Mouse (Mus musculus) MEL (cell line): ENCODE measurements around the gene Tefm. TPM values are rescaled to one million over a fixed set of nuclear protein-coding genes. Genes with fewer than 3 reads are reported as not detected.

Experiments used
- E2F4 ChIP-seq: IDR thresholded peaks from 2 replicates; pipeline ENCODE4 v1.6.1; 2011; ENCODE audit warnings: low read depth, low read length, improper control_type of control experiment, borderline replicate concordance
- ELF1 ChIP-seq: IDR thresholded peaks from 2 replicates; pipeline ENCODE4 v1.6.1; 2014; ENCODE audit warnings: low read depth, mild to moderate bottlenecking, inconsistent platforms, low read length, improper control_type of control experiment, moderate library complexity
- HCFC1 ChIP-seq: IDR thresholded peaks from 2 replicates; pipeline ENCODE4 v1.6.1; 2012; ENCODE audit warnings: low read depth, mild to moderate bottlenecking, inconsistent platforms, low read length, improper control_type of control experiment, moderate library complexity
- MAFK ChIP-seq: IDR thresholded peaks from 2 replicates; pipeline ENCODE4 v1.6.1; 2011; ENCODE audit warnings: low read depth, mild to moderate bottlenecking, low read length, improper control_type of control experiment, borderline replicate concordance
- POLR2A ChIP-seq, 2 experiments: IDR thresholded peaks; 2 replicates each; pipeline ENCODE4 v1.6.1; 2011 to 2012; ENCODE audit warnings: low read length in 2 of 2, mild to moderate bottlenecking in 2 of 2, control low read depth in 1 of 2, improper control_type of control experiment in 1 of 2, low read depth in 1 of 2, moderate library complexity in 1 of 2; ENCODE audit not compliant: control insufficient read depth in 1 of 2, insufficient read depth in 1 of 2, poor library complexity in 1 of 2
- POLR2AphosphoS5 ChIP-seq: IDR thresholded peaks from 2 replicates; pipeline ENCODE4 v1.6.1; 2012; ENCODE audit warnings: low read depth, borderline replicate concordance, mild to moderate bottlenecking, inconsistent platforms, low read length, moderate library complexity, mixed read lengths
- TBP ChIP-seq: IDR thresholded peaks from 2 replicates; pipeline ENCODE4 v1.8.0; 2011; ENCODE audit warnings: low read depth, low read length, improper control_type of control experiment
- ZKSCAN1 ChIP-seq: IDR thresholded peaks from 2 replicates; pipeline ENCODE4 v1.6.1; 2012; ENCODE audit warnings: low read depth, mild to moderate bottlenecking, inconsistent platforms, low read length, improper control_type of control experiment, moderate library complexity
- polyA plus RNA-seq, 2 experiments: library from polyadenylated mRNA; stranded (reverse) in 1 of 2; unstranded in 1 of 2; fragments of >175 nt in 1 of 2; fragments of >200 nt in 1 of 2; gene quantifications; 2 replicates each; pipeline versions ENCODE4 v1.2.1 to v1.2.4; 2012; ENCODE audit warnings: low replicate concordance in 2 of 2, low read depth in 1 of 2; ENCODE audit not compliant: insufficient read length in 2 of 2, insufficient read depth in 1 of 2, missing spikeins in 1 of 2
- total RNA-seq: library from RNA; depleted of rRNA; stranded (reverse); fragments of 300-350 nt; gene quantifications from 2 replicates; pipeline ENCODE4 v1.2.3, GENCODE M21; 2012; rRNA removed

Gene Tefm
- total and polyA plus RNA-seq, 3 experiments: 23.6 to 33.9 TPM; not detected in 1

DNA sequence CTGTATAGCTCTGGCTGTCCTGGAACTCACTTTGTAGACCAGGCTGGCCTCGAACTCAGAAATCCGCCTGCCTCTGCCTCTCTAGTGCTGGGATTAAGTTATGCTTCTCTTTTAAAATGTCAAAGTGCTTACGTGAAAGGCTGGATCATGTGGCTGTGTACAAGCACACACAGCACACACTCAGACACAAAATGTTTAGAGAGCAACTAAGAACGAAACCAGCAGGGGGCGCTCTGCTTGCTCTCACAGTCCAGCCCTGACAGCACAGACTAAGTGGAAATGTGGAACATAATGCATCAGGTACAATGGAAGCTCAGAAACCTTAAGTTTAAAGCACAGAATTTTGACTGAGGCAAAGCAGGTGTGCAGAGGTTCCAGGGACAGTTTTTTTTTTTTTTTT is 55.1 kb downstream of the Tefm start (continued):
- TF ChIP-seq E2F4 (no peak), ELF1 (no peak; the same call in 1 of the 2 replicates), HCFC1 (peak; percentile 60; the same call in 1 of the 2 replicates), POLR2A (IDR thresholded peaks at IDR 0.05; ENCODE audit: control insufficient read depth in 1 of 2, insufficient read depth in 1 of 2, low read depth in 1 of 2, low read length in 2 of 2, poor library complexity in 1 of 2) (no peak), MAFK (no peak), ZKSCAN1 (no peak), TBP (peak; percentile 70), POLR2AphosphoS5 (no peak)
- TF ChIP-seq, all 39 proteins: peak for 15

Other genes with a start within 250 kb of the Tefm start
- 93.8 and 97.9 TPM in 2 replicates for gene Utp6, start 179.8 kb downstream of the Tefm start, total RNA-seq
- gene Utp6, start 179.8 kb downstream of the Tefm start, polyA plus RNA-seq: 10 to 100 TPM in 1 of 2 experiments, not detected in 1; 88.6 TPM
- gene Suz12, start 149.1 kb downstream of the Tefm start, total RNA-seq: 33.2 and 35.6 TPM in 2 replicates
- gene Suz12, start 149.1 kb downstream of the Tefm start, polyA plus RNA-seq: 100 to 1,000 TPM in 1 of 2 experiments, 10 to 100 TPM in 1; 43.9 to 191 TPM
- gene Crlf3, start 61.2 kb downstream of the Tefm start, total RNA-seq: 104 and 107 TPM in 2 replicates
- gene Crlf3, start 61.2 kb downstream of the Tefm start, polyA plus RNA-seq: 10 to 100 TPM in 1 of 2 experiments, not detected in 1; 71.7 TPM
- gene Atad5, start 52.8 kb downstream of the Tefm start, total RNA-seq: 22.1 and 22.6 TPM in 2 replicates
- 10 to 100 TPM; 17.1 to 66.9 TPM for gene Atad5, start 52.8 kb downstream of the Tefm start, polyA plus RNA-seq
- not detected in 2 replicates for gene Adap2, start 11.9 kb upstream of the Tefm start, total RNA-seq
- not detected for gene Adap2, start 11.9 kb upstream of the Tefm start, polyA plus RNA-seq
- 4.1 and 5.2 TPM in 2 replicates for gene Rnf135, start 41.7 kb upstream of the Tefm start, total RNA-seq
- gene Rnf135, start 41.7 kb upstream of the Tefm start, polyA plus RNA-seq: 1 to 10 TPM in 1 of 2 experiments, not detected in 1; 8.0 TPM
- 39.8 and 43.7 TPM in 2 replicates for gene Rhot1, start 66.8 kb upstream of the Tefm start, total RNA-seq
- 100 to 1,000 TPM in 1 of 2 experiments, 10 to 100 TPM in 1; 44.3 to 919 TPM for gene Rhot1, start 66.8 kb upstream of the Tefm start, polyA plus RNA-seq
- gene Rhbdl3, start 158.7 kb upstream of the Tefm start, total RNA-seq: 0.04 and 0.13 TPM in 2 replicates
- gene Rhbdl3, start 158.7 kb upstream of the Tefm start, polyA plus RNA-seq: under 1 TPM in 1 of 2 experiments, not detected in 1; 0.11 TPM
- gene 5730455P16Rik, start 235.9 kb upstream of the Tefm start, total RNA-seq: 9.4 and 10.1 TPM in 2 replicates
- 1 to 10 TPM in 1 of 2 experiments, not detected in 1; 9.5 TPM for gene 5730455P16Rik, start 235.9 kb upstream of the Tefm start, polyA plus RNA-seq
- 143 and 150 TPM in 2 replicates for gene Zfp207, start 241.1 kb upstream of the Tefm start, total RNA-seq
- gene Zfp207, start 241.1 kb upstream of the Tefm start, polyA plus RNA-seq: 100 to 1,000 TPM; 186 to 347 TPM